Mouse (Mus musculus): ENCODE measurements around the gene Spred2. TPM values are rescaled to one million over a fixed set of nuclear protein-coding genes. Genes with fewer than 3 reads are reported as not detected.

The Spred2 gene
- polyA plus RNA-seq, 1 experiment from 2014 or later, result 7.0 TPM

DNA sequence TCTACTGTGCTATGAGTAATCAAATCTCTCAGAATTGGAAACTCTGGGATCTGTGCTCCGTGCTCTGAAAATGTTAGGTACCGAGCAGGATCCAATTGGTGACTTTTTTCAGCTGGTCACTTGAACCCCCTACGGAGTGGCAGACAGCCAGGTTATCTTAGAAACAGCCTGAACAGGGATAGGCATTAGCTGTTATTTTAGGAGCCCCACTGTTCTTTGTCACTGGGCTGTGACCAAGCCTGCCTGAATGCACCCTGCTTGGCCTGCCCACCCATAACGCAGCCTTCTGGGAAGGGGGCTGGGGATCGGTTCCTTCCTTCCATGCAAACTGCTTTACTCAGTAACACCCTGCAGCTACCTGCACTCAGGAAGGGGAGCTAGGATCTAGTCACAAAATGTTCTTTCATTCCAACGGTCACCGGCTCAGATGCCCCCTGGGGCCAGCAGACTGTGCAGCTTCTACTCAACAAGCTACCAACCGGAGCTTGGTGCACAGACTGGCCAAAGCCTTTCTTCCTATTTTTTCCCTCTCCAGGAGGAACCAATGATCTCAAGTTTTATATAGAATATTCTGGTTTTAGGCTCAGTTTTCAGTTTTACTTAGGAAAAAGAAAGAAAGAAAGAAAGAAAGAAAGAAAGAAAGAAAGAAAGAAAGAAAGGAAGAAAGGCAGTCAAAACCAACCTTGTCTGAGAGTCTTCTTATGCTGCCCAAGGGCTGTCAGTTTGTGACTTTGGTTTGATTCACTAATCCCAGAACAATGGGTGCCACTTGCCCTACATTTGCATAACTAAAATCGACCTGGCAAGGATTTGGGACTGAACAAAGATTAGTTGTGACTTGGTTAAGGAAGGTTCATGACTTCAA, 6.6 kb upstream of the Spred2 start:
- TF ChIP-seq CTCF (IDR thresholded peaks at IDR 0.05; ENCODE audit: low read depth), result no peak
- Histone ChIP-seq H3K4me1 (ENCODE audit: insufficient read depth) (no peaks in the 10 kb centered on the region), H3K27me3 (ENCODE audit: insufficient read depth, low read length) (no peaks in the 10 kb centered on the region), H3K4me3 (ENCODE audit: low read depth, low read length) (no peak overlapping the region), H3K9ac (no peak overlapping the region), H3K4me2 (no peak overlapping the region), H3K9me3 (ENCODE audit: low read depth, low read length) (no peaks in the 10 kb centered on the region), H3K36me3 (ENCODE audit: insufficient read depth) (no peaks in the 10 kb centered on the region), H3K27ac (ENCODE audit: low read depth) (no peak overlapping the region)
- no peak for ATAC-seq (ENCODE audit: insufficient read depth)
- WGBS, result 54% methylated on average over 9 of the region's 9 CpGs
- DNase-seq, result no peak

GRCm38 (mm10) chr11:19918246-19918540, 6.0 kb upstream of the Spred2 start:
- ATAC-seq (ENCODE audit: insufficient read depth) (no peak), DNase-seq (no peak)
- Histone ChIP-seq H3K27me3 (ENCODE audit: insufficient read depth, low read length) (no peaks in the 10 kb centered on the region), H3K9ac (no peak overlapping the region), H3K36me3 (ENCODE audit: insufficient read depth) (no peaks in the 10 kb centered on the region), H3K9me3 (ENCODE audit: low read depth, low read length) (no peaks in the 10 kb centered on the region), H3K4me3 (ENCODE audit: low read depth, low read length) (no peak overlapping the region), H3K4me2 (0 out of 2 replicates have a peak overlapping the region, but pooled peaks have one; percentile 1), H3K27ac (ENCODE audit: low read depth) (no peak overlapping the region), H3K4me1 (ENCODE audit: insufficient read depth) (no peaks in the 10 kb centered on the region)
- no peak for TF ChIP-seq CTCF (IDR thresholded peaks at IDR 0.05; ENCODE audit: low read depth)
- WGBS, result 45% methylated on average over 2 of the region's 2 CpGs

GRCm38 (mm10) chr11:19919460-19919784, 4.8 kb upstream of the Spred2 start:
- peak; percentile 6; the same call in 1 of the 2 replicates for ATAC-seq (ENCODE audit: insufficient read depth)
- DNase-seq, result peak; percentile 72

DNA sequence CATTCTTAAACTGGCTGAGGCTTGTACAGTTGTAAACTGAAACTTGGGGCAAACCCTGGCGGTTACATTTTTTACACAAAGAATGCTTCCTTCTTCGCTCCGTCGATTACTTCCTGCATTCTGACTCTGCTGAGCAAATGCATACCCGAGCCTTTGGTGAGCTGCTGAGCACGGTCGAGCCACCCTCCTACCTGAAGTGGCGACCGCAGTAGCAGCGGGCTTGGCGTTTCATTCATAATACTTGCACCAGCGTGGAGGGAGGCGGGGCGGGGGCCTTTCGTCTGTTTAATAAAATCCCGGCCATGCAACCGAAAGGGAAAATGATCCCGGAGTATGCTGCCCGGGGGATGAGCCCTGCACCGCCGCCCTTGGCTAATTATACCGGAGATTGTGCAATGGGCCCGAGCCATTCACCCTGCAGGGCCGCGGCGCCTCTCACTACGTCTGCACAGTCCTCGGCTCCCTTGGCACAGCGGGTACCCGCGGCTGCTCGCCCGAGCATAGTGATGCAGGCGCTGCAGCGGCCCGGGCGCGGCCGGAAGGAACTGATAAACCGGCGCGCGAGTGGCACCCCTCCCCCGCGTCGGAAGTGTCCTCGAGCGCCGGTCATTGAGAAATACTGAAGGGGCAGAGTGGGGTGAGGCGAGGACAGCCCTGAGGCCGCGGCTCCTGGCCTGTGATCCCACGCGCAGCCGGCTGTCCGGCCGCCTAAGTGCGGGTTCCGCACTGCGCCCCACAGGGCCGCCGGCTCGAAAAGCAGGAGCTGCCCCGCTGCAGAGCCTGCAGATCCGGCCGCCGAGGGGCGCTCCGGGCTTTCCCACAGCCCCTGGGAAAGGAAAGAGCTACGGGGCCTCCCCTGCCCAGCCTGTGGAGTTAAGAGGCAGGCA, 4.1 kb upstream of the Spred2 start:
- TF ChIP-seq CTCF (IDR thresholded peaks at IDR 0.05; ENCODE audit: low read depth), result peak; percentile 56
- Histone ChIP-seq H3K4me3 (ENCODE audit: low read depth, low read length) (peak overlapping the region; percentile 62), H3K27ac (ENCODE audit: low read depth) (peak overlapping the region; percentile 96), H3K9me3 (ENCODE audit: low read depth, low read length) (no peaks in the 10 kb centered on the region), H3K36me3 (ENCODE audit: insufficient read depth) (no peaks in the 10 kb centered on the region), H3K27me3 (ENCODE audit: insufficient read depth, low read length) (no peaks in the 10 kb centered on the region), H3K9ac (peak overlapping the region; percentile 73), H3K4me1 (ENCODE audit: insufficient read depth) (no peaks in the 10 kb centered on the region), H3K4me2 (peak overlapping the region; percentile 85)
- WGBS, result under 1% methylated on average over 70 of the region's 70 CpGs
- peak; percentile 75 for ATAC-seq (ENCODE audit: insufficient read depth)
- DNase-seq, result peak; percentile 92

More at GRCm38 (mm10) chr11:19919460-19919784, 4.8 kb upstream of the Spred2 start:
- Histone ChIP-seq H3K27ac (ENCODE audit: low read depth) (peak overlapping the region; percentile 96), H3K4me2 (peak overlapping the region; percentile 85), H3K36me3 (ENCODE audit: insufficient read depth) (no peaks in the 10 kb centered on the region), H3K4me1 (ENCODE audit: insufficient read depth) (no peaks in the 10 kb centered on the region), H3K9ac (peak overlapping the region; percentile 46), H3K27me3 (ENCODE audit: insufficient read depth, low read length) (no peaks in the 10 kb centered on the region), H3K9me3 (ENCODE audit: low read depth, low read length) (no peaks in the 10 kb centered on the region), H3K4me3 (ENCODE audit: low read depth, low read length) (peak overlapping the region; percentile 62)
- 4% methylated on average over 6 of the region's 6 CpGs for WGBS
- no peak for TF ChIP-seq CTCF (IDR thresholded peaks at IDR 0.05; ENCODE audit: low read depth)

GRCm38 (mm10) chr11:19921723-19922122, 2.5 kb upstream of the Spred2 start:
- no peak for TF ChIP-seq CTCF (IDR thresholded peaks at IDR 0.05; ENCODE audit: low read depth)
- Histone ChIP-seq H3K27me3 (ENCODE audit: insufficient read depth, low read length) (no peaks in the 10 kb centered on the region), H3K4me1 (ENCODE audit: insufficient read depth) (peaks cover 4% of the 10 kb centered on the region), H3K9ac (no peak overlapping the region), H3K9me3 (ENCODE audit: low read depth, low read length) (no peaks in the 10 kb centered on the region), H3K4me2 (no peak overlapping the region), H3K27ac (ENCODE audit: low read depth) (no peak overlapping the region), H3K4me3 (ENCODE audit: low read depth, low read length) (no peak overlapping the region), H3K36me3 (ENCODE audit: insufficient read depth) (no peaks in the 10 kb centered on the region)
- DNase-seq (no peak), ATAC-seq (ENCODE audit: insufficient read depth) (no peak)
- WGBS, result 61% methylated on average over 1 of the region's 1 CpGs

DNA sequence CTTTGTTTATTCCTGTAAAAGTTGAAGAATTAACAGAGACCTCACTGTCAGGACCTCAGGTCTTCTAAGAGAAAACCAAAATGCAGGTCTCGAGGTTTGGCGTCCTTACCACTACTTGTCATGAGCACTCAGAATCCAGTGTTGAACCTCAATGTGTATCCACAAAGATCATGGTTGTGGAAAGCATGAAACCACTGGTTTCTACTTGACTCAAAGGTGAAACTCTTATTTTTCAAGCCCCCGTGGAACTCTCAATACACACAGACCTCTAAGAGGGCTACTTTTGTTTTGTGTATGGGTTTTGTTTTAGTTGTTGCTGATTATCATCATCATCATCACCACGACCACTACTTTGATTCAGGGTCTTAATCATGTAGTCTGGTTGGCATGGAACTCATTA, 2.0 kb upstream of the Spred2 start:
- H3K36me3 ChIP-seq (ENCODE audit: insufficient read depth), result no peaks in the 10 kb centered on the region
- no peak for TF ChIP-seq CTCF (IDR thresholded peaks at IDR 0.05; ENCODE audit: low read depth)
- WGBS, result 92% methylated on average over 4 of the region's 4 CpGs

GRCm38 (mm10) chr11:19924757-19925148, 578 bp downstream of the Spred2 start:
- Histone ChIP-seq H3K36me3 (ENCODE audit: insufficient read depth) (no peaks in the 10 kb centered on the region), H3K27ac (ENCODE audit: low read depth) (peak overlapping the region; percentile 97), H3K9ac (peak overlapping the region; percentile 91), H3K27me3 (ENCODE audit: insufficient read depth, low read length) (no peaks in the 10 kb centered on the region), H3K4me2 (peak overlapping the region; percentile 82), H3K4me3 (ENCODE audit: low read depth, low read length) (peak overlapping the region; percentile 88), H3K9me3 (ENCODE audit: low read depth, low read length) (no peaks in the 10 kb centered on the region), H3K4me1 (ENCODE audit: insufficient read depth) (peaks cover 4% of the 10 kb centered on the region)
- DNase-seq, result no peak
- ATAC-seq (ENCODE audit: insufficient read depth), result peak; percentile 3
- WGBS, result 1% methylated on average over 29 of the region's 29 CpGs
- no peak for TF ChIP-seq CTCF (IDR thresholded peaks at IDR 0.05; ENCODE audit: low read depth)

More for the DNA sequence above, 2.0 kb upstream of the Spred2 start:
- DNase-seq (no peak), ATAC-seq (ENCODE audit: insufficient read depth) (no peak)
- H3K9me3 ChIP-seq (ENCODE audit: low read depth, low read length), result no peaks in the 10 kb centered on the region
- no peaks in the 10 kb centered on the region for H3K27me3 ChIP-seq (ENCODE audit: insufficient read depth, low read length)
- no peak overlapping the region for H3K27ac ChIP-seq (ENCODE audit: low read depth)
- peaks cover 4% of the 10 kb centered on the region for H3K4me1 ChIP-seq (ENCODE audit: insufficient read depth)
- no peak overlapping the region for H3K4me2 ChIP-seq
- H3K9ac ChIP-seq, result no peak overlapping the region
- no peak overlapping the region for H3K4me3 ChIP-seq (ENCODE audit: low read depth, low read length)
